Mouse (Mus musculus): Measurements from ENCODE around the gene Sox5. TPM values are rescaled to one million over a fixed set of nuclear protein-coding genes. Genes with fewer than 3 reads are reported as not detected.

Gene Sox5
- total RNA-seq, 1 experiment from 2014 or later = 1.2 TPM

DNA sequence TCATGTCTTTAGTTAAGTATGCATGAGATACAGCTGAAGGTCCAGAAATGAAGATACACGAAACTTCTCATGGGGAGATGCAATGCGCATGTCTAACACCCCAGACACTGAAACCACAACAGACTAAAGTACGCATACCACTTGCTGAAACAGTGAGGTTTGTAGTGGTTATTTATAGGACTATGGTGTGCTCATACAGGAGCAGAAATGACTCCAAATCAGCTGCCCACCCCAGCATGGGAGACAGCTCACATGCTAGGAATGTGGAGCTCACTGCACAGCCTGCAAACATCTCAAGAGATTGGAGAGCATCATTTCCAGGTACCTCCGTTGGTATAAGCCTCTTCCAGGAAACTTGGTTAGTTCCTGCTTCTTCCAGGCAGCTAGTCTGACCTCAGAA, 178.9 kb downstream of the Sox5 start:
- no peak for ATAC-seq (replicated peaks; ENCODE audit: low read depth, poor library complexity, severe bottlenecking)

DNA sequence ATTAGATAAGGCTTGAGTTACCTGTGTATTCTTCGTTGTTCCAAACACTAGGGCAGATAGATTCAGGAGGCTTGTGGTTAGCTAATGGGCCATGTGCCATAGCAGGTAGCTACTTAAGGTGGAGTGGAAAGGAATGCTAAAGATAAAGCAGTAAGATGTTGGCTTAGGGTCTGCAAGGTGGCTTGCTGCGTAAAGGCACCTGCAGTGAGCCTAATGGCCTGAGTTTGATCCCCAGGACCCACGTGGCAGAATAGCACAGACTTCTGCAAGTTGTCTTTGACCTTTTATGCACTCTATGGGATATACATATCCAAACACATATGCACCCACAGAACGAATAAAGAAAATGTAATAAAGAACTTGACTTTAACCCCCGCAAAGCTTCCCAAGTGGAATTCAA, 181.4 kb downstream of the Sox5 start:
- no peak for ATAC-seq (replicated peaks; ENCODE audit: low read depth, poor library complexity, severe bottlenecking)

DNA sequence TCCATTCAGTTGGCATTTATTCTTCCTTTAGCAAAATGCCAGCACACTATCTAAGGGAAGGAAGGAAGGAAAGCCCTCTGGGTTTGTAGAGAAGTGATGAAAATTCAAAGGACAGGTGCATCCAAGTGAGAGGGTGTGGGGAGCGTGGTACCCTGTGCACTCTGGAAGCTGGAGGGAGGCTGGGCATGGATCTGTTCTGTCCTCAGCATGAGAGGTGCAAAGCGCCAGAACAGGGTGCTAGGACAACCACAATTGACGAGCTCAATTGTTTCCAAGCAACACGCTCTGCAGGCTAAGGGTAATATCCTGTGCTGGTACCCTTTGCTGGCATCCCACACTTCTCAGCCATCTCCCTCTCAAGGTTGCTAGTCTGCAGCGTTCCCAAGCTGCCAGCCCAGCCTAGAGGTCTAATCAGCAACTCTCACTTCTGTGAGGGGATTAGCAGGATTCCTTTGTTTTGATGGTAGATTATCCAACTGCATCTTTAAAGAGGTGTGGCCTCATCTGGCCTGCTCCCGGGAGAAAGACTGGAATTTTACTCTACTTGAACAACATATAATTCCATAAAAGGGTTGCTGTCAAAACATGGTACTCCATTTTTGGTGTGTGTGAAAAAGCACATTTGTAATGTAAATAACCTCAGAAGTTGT, 183.3 kb downstream of the Sox5 start:
- ATAC-seq (replicated peaks; ENCODE audit: low read depth, poor library complexity, severe bottlenecking) = no peak

DNA sequence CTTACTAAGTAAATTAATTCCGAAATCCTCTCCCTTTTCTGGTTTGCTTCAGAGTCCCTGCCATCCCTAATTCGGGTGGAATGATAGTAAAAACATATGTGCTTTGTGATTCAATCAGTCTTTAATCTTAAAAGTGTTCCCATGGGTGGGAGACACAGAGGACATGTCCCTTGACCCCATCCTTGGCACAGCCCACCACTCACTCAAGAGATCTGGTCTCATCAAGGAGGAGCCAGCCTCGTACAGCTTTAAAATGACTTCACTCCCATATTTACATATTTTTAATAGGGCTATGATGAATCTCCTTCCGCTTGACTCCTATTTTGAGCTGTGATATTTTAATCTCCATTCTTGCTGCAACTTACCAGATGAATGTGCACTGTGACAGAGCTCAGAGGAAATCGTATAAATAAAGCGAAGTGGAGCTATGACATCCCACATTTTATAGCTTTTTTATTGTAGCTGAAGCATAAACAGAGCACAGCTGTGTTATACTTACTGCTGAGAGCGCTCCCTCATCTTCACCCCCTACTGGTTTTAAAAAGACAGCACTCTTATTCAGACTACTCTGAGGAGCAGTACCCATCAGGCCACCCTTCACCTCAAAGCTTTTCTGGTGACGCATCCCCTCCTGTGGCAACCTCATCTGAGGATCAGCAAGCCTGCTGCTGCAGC, 185.1 kb downstream of the Sox5 start:
- no peak for ATAC-seq (replicated peaks; ENCODE audit: low read depth, poor library complexity, severe bottlenecking)

DNA sequence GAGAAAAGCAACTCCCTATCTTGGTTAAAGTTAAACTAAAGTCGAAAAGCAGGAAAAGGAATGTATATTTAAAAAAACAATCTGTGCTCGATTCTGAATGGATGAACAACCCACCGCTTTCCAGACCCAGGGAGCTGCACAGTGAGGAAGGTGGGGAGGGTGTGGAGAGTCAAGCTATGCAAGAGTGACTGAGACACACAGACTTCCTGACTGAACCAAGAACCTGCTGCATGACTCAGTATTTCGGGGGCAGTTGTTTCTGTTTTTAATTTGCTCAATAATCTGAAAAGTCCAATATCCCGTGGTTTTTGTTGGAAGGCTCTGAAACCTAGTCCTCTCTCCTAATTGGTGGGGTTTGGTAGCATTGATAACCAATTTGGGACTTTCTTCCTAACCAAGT, 196.9 kb downstream of the Sox5 start:
- peak; percentile 66 for ATAC-seq (replicated peaks; ENCODE audit: low read depth, poor library complexity, severe bottlenecking)

DNA sequence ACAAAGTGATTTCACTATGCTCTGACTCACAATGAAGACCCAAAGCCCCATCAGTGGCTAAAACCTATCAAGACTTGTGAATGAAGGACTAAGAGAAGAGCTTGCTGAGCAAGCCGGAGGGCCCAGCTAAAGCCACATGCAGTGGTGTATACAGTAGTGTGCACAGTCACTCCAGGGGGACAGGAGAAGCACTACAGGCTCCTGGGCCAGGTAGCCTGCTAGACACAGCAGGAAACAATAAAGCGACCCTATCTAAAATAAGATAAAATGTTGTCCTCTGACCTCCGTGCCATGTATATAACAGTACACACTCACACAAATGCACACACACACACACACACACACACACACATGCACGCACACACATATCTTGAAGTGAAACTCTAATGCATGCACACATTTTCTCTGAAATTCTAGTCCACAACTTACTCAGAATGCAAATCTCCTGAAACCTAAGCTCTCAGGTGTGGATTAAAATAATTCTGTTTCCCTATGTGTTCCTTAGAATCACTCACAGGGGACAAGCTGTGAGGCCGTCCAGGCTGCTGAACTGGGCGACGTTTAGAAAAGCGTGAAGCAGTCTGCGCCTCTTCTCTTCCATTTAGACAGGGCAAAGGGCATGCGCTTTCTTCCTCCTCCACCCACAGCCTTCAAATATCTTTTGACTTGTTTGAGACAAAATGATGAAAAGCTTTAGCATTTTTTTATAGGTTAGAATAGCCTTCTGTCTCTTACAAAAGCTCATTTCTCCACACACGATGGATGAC, 197.5 kb downstream of the Sox5 start:
- ATAC-seq (replicated peaks; ENCODE audit: low read depth, poor library complexity, severe bottlenecking) = no peak

DNA sequence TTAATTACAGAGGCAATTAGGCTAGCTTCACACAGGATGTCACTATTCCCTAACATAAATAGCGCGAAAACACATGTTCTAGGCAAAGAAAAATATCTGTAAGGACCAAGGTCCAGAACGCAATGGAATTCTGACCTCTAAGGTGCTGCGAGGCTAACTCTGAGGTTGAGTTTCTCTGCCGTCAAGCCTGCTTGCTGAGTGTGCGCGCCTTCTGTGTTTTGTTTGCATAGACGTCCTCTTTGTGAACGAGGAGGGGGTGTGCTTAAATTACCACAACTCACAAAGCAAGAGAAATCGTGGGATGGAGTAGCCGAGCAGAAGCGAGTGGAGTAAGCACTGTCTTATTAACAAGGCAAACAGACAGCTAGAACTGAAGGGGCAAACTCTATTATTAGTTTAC, 202.5 kb downstream of the Sox5 start:
- peak; percentile 21; the same call in 1 of the 2 replicates for ATAC-seq (replicated peaks; ENCODE audit: low read depth, poor library complexity, severe bottlenecking)

DNA sequence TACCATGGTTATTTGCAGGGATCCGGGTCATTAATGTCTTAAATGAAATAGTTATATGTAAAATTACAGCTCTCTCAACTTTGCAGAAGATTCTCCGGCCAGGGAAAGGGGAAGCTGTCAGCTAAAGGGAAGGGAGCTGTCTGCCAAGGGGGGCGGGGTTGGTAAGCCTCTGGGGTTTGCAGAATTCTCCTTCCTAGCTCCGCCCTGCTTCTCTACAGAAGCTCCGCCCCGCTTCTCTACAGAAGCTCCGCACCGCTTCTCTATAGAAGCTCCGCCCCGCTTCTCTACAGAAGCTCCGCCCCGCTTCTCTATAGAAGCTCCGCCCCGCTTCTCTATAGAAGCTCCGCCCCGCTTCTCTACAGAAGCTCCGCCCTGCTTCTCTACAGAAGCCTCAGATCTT, 210.9 kb downstream of the Sox5 start:
- peak; percentile 97 for ATAC-seq (replicated peaks; ENCODE audit: low read depth, poor library complexity, severe bottlenecking)

DNA sequence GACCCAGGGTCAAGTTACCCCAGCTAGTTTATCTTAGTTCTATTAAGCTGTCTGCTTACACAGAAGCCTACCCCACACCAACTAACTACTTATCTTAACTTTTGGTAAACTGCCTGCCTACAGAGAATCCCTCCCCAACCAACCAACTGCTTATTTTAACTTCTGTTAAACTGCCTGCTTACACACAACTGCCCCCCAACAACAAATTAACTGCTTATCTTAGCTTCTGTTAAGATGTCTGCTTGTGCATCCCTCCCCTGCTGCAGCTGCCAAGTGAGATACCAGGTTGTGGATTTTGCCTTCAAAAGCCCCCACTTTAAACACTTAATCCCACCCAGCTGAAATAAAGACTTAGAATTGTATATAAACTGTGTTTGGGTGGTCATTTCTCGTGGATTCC, 215.9 kb downstream of the Sox5 start:
- ATAC-seq (replicated peaks; ENCODE audit: low read depth, poor library complexity, severe bottlenecking) = no peak

DNA sequence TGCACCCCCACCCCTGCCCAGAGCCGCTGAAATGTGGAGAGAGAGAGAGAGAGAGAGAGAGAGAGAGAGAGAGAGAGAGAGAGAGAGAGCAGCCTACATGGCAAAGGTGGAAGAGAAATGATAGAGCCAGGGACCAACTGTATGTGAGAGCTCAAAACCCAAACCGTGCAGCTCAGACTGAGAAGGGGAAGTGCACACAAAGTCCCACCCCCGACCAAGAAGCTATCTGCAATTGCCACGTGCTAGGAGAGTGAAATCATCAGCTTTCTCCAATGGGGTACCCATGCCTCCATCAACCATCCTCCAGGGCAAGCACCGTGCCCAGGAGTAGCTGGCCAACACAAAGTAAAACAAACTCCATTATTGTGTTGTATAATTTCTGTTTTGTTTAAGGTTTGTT, 220.1 kb downstream of the Sox5 start:
- peak; percentile 72 for ATAC-seq (replicated peaks; ENCODE audit: low read depth, poor library complexity, severe bottlenecking)

DNA sequence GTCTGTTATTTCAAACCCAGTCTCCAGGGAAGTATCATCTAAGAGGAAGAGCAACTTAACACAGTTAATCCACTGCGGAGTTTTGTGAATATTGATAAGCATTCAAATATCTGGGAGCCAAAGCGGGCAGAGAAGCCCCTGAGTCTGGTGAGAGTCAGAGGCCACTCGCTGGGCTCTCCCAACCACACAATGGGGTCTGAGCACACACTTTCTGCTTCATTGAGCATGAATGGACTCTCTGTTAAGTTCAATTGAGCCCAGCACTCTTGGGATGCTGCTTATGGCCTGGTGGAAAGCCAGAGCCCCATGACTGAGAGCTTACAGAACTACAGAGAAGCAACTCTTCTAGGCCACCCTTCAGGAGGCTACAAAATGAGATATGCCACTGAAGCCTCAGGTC, 221.6 kb downstream of the Sox5 start:
- ATAC-seq (replicated peaks; ENCODE audit: low read depth, poor library complexity, severe bottlenecking) = no peak

DNA sequence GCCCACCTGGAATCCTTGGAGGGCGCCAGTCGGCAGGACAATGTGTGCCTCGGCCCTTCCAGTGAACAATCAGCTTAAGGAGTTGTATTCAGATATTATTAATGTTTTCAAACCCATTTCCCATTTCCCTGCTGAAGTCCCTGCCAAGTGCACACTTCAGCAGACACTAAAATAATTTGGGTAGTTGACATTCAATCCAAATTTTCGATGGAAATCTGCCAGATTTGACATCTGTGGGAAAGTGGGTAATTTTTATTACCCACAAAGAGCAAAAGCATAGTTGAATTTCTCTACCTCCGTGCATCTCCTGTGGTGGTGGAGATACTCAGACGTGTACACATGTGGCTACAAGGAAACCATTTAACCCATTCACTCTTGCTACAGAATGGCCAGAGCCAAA, 228.3 kb downstream of the Sox5 start:
- no peak for ATAC-seq (replicated peaks; ENCODE audit: low read depth, poor library complexity, severe bottlenecking)

DNA sequence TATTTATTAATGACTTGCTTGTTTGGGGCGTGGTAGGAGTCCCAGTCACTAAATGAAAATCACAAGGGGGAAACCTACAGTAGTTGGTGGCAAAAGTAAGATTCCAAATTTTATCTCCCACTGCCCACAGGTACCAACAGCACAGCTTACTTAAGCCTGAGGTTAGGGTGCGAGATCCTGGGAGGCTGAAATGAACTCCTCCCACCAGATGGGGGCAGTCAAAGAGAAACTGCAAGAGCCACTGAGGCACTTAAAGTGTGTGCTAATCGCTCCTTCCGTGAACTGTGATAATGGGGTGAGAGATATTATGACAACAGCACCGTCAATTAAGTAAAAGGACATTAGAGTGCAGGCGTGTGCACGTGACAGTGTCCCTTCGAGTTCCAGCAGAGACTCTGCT, 232.8 kb downstream of the Sox5 start:
- no peak for ATAC-seq (replicated peaks; ENCODE audit: low read depth, poor library complexity, severe bottlenecking)

DNA sequence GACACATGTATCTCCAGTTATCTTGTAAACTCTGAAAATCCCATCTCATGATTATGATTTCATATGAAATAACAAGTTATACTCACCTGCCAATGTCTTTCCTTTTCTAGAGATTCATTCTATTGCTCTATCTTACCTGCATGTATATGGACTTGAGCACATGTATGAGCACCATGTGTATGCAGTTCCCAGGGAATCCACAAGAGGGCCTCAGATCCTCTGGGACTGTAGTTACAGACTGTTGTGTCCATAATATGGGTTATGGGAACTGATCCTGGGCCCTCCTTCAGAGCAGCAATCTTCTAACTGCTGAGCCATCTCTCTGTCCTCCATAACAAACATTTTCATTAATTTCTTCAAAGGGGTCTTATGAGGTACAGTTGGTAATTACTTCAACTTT, 234.6 kb downstream of the Sox5 start:
- ATAC-seq (replicated peaks; ENCODE audit: low read depth, poor library complexity, severe bottlenecking) = no peak

DNA sequence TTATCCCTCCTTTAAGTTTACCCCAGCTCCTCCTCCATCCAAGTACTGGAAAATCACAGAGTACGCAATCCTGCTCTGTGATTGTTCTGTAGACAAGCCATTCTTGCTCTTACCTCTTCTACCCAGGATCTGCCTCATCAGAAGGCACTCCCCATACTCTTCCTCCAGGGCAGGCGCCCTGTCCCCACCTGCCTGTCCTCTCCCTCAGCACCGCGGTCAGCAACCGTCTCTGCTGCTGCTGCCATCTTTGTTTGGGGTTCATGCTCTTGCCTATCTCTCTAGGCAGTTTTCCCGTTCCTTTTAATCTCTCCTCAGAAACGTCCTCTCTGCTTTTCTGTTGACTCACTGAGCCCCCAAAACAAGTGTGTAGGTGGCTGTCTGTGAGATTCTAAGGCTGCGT, 236.2 kb downstream of the Sox5 start:
- ATAC-seq (replicated peaks; ENCODE audit: low read depth, poor library complexity, severe bottlenecking) = no peak

DNA sequence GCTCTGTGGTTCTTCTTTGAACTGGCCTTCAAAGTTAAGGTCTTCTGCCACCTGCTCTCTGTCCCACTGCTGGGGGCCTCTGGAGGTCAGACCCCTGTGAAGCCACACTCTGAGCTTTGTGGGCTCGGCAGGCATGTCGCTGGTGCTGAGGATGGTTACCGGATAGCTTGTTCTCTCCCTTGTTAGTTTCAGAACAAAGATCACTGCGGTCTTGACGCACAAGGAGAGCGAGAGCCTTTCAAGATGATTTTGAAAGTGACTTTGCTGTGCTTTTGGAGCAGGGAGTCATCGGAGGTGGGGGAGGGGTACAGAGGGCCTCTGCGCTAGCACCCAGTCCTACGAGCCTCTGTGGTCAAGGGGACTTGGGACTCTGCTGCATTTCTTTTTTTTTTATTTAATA, 240.5 kb downstream of the Sox5 start:
- ATAC-seq (replicated peaks; ENCODE audit: low read depth, poor library complexity, severe bottlenecking) = no peak

DNA sequence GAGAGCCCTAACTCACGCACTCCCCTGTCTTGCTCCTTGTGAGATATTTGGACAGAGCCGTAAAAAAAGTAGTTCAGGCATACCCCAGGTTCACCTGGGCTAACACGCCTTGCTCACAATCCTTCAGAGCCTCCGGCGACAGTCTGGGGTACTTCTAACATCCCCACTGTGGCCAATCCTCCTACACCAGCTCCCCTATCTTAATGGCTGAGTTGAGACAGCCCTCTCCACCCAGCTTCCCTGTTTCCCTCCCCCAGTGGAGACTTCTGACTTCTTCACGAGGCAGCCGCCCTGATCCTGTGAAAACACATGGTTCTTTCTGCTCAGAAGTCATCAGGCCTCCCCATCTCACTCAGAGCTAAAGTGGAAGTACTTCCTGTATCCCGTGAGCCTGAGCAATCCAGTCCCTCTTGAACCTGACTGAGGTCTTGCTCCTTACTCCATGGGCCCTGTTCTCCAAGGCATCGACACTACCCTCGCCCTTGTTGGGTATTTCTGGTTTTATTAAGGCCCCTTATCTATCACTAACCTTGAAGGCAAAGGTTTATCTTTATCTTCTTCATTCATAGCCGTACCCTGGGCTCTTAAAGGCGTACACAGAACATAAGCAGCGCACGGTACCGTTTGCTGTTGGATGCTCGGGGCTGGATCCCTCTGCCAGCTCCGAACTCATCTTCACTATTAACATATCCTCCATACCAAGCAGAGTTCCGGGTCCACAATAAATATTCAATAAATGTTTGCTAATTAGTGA, 242.2 kb downstream of the Sox5 start:
- no peak for ATAC-seq (replicated peaks; ENCODE audit: low read depth, poor library complexity, severe bottlenecking)

DNA sequence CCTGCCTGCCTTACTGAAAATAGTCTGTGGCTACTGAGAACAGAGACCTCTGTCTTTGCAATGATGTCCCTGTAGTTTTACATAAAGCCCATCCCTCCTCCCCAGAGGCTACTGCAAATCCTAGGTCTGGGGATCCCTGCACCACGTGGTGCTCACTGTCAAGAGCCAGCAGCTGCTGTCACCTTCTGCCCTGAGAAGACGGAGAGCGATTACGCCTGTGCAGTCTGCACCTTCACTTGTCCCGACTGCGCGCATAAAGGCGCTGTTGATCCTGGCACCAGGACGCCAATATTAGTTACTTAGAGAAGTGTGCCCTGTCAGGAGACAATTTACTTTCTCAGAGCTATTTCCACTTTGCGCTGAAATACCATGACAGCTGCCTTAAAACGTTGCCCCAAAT, 258.3 kb downstream of the Sox5 start:
- no peak for ATAC-seq (replicated peaks; ENCODE audit: low read depth, poor library complexity, severe bottlenecking)

DNA sequence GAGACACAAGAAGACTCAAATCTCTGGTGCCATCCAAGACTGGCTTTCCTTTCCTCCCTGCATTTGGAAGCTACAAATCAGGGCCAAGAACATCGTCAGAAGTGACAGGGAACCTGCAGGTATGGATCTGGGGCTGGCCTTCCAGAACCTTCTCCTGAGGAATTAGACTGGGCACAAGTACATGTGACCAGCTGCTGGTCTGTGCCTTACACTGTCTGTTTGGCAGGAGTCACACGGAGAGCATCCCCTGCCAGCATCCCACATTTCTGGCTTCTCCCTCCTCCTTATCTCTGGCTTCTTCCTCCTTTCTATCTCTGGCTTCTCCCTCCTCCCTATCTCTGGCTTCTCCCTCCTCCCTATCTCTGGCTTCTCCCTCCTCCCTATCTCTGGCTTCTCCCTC, 263.0 kb downstream of the Sox5 start:
- ATAC-seq (replicated peaks; ENCODE audit: low read depth, poor library complexity, severe bottlenecking) = no peak

DNA sequence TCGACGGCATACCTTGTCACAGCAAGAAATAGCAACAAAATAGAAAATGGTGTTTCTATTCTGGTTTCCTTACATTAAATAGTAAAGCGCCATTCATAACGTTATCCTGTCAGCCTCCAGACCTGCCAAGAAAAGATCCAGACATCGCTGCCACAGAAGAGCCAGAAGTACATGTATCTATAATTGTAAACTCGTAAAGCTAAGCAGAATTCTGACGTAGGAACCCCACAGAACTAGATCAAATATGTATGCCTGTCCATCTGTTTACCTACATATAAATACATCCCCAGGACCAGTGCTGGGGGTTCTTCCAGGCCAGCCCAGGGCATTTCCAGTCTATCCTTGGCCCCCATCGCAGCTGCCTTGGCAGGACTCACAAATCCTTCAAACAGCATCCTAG, 265.9 kb downstream of the Sox5 start:
- no peak for ATAC-seq (replicated peaks; ENCODE audit: low read depth, poor library complexity, severe bottlenecking)

DNA sequence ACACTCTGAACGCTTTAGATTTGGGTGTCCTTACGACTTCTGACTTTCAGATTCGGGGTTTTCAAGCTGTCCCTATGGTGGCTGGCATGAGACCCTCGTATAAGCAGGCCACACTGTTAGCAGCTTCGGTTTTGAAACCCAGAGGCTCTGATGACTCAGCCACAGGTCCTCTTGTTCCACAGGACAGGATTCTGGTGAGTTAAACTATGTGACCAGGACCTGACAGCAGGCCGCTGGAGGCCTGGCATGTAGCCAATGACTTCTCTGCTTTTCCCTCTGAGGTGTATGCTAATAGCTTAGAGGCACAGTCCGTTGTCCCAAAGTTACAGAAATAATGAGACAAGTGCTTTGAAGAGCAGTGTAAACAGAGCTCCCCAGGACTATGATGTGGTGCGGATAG, 268.0 kb downstream of the Sox5 start:
- no peak for ATAC-seq (replicated peaks; ENCODE audit: low read depth, poor library complexity, severe bottlenecking)

All from common myeloid progenitor, adult 5-6 weeks (primary cell).